9 mouse cellular contexts compared by ENCODE assay signal in genomic region chr10:119131977-119132376, GRCm38 (mm10).
DNase-seq lines count a peak whose midpoint lies in the region; ATAC-seq and TF ChIP-seq lines count a peak whose summit lies in the region.
"Had no signal": no experiment of that assay in that cellular context is flagged by ENCODE, and none has a peak within 500 bp of the region (broad histone marks: within the 10 kb centered on the region; RNA-seq: fewer than 3 reads in every experiment).

No protein-coding gene starts in this region.

- peak overlapping the region; percentile 37; the same call in 1 of the 2 replicates for H3K4me2 ChIP-seq in stomach, embryonic 15.5 days
- H3K4me2 ChIP-seq: liver, embryonic 13.5 days had no signal

- TF ChIP-seq POLR2A in testis, adult 2 months (IDR thresholded peaks at IDR 0.05; ENCODE audit: control insufficient read depth, low read depth, low read length) = no peak

- peak; percentile 11 for DNase-seq in adrenal gland, postnatal 14 days
- DNase-seq in adrenal gland, postnatal 25 days = no peak
- no peak for DNase-seq in testis, postnatal 10 days (ENCODE audit: low spot score)
- DNase-seq in limb, embryonic 10.5 days (ENCODE audit: low spot score) = peak; percentile 69
- no peak for DNase-seq in lung, postnatal 25 days (ENCODE audit: low spot score)
- no peak for DNase-seq in thymus, postnatal 10 days (ENCODE audit: low spot score in 2 of 2)
- DNase-seq: liver, embryonic 13.5 days had no signal

- ATAC-seq in stomach, embryonic 15.5 days (ENCODE audit: insufficient read depth, low FRiP score, low read depth) = no peak

- peak overlapping the region; percentile 94 for H3K27ac ChIP-seq in testis, adult 2 months (ENCODE audit: control insufficient read depth, insufficient read depth, low read depth, low read length)
- H3K27ac ChIP-seq in limb, embryonic 10.5 days = peak overlapping the region; percentile 14; the same call in 1 of the 2 replicates
- H3K27ac ChIP-seq in stomach, embryonic 15.5 days = no peak overlapping the region
- H3K27ac ChIP-seq: liver, embryonic 13.5 days had no signal

- H3K4me1 ChIP-seq in testis, adult 2 months (ENCODE audit: control insufficient read depth, insufficient read depth, low read length) = peaks cover 16% of the 10 kb centered on the region
- peaks cover 23% of the 10 kb centered on the region for H3K4me1 ChIP-seq in limb, embryonic 10.5 days
- peaks cover 7% of the 10 kb centered on the region for H3K4me1 ChIP-seq in stomach, embryonic 15.5 days

- WGBS in limb, embryonic 10.5 days = 23% methylated on average over 16 of the region's 16 CpGs
- WGBS in stomach, embryonic 15.5 days = 28% methylated on average over 16 of the region's 16 CpGs

- H3K36me3 ChIP-seq in testis, adult 2 months (ENCODE audit: control insufficient read depth, insufficient read depth, low read length) = no peaks in the 10 kb centered on the region
- no peaks in the 10 kb centered on the region for H3K36me3 ChIP-seq in limb, embryonic 10.5 days
- H3K36me3 ChIP-seq in stomach, embryonic 15.5 days = no peaks in the 10 kb centered on the region
- H3K36me3 ChIP-seq: liver, embryonic 13.5 days had no signal

- no peak for TF ChIP-seq CTCF in testis, adult 2 months (IDR thresholded peaks at IDR 0.05; ENCODE audit: control insufficient read depth, insufficient read depth, insufficient replicate concordance, low read depth, low read length)

- no peaks in the 10 kb centered on the region for H3K27me3 ChIP-seq in testis, adult 2 months (ENCODE audit: control insufficient read depth, insufficient read depth, low read length)
- H3K27me3 ChIP-seq in limb, embryonic 10.5 days (ENCODE audit: low read depth, poor library complexity, severe bottlenecking) = 0 out of 2 replicates have a peak, but pooled peaks cover 7% of the 10 kb centered on the region
- H3K27me3 ChIP-seq in stomach, embryonic 15.5 days (replicated peaks) = no peaks in the 10 kb centered on the region
- H3K27me3 ChIP-seq: liver, embryonic 13.5 days had no signal

- H3K9ac ChIP-seq in stomach, embryonic 15.5 days = no peak overlapping the region
- H3K9ac ChIP-seq: liver, embryonic 13.5 days had no signal

- peak overlapping the region; percentile 91 for H3K4me3 ChIP-seq in testis, adult 2 months (ENCODE audit: control insufficient read depth, low read depth, low read length)
- H3K4me3 ChIP-seq in limb, embryonic 10.5 days = peak overlapping the region; percentile 30
- H3K4me3 ChIP-seq in stomach, embryonic 15.5 days (replicated peaks) = 0 out of 2 replicates have a peak overlapping the region, but pooled peaks have one; percentile 12
- H3K4me3 ChIP-seq: liver, embryonic 13.5 days had no signal

- H3K9me3 ChIP-seq in limb, embryonic 10.5 days (replicated peaks) = no peaks in the 10 kb centered on the region
- no peaks in the 10 kb centered on the region for H3K9me3 ChIP-seq in stomach, embryonic 15.5 days
- H3K9me3 ChIP-seq: liver, embryonic 13.5 days had no signal

Comparison
In these comparisons a context has a peak if more than half of its experiments do, and no peak if none do; other contexts are left out.
1. DNase-seq: peak in adrenal gland, postnatal 14 days (single experiment) and limb, embryonic 10.5 days (single experiment); none in adrenal gland, postnatal 25 days (single experiment), testis, postnatal 10 days (single experiment), lung, postnatal 25 days (single experiment) and thymus, postnatal 10 days (0 of 2).
2. H3K4me3 ChIP-seq: peak in every context shown above with its lines; median percentile 91 in testis, adult 2 months; 30 in limb, embryonic 10.5 days; 12 in stomach, embryonic 15.5 days.